Mouse (Mus musculus) heart, embryonic 11.5 days (tissue): ENCODE measurements around the gene Hsd17b12. TPM values are rescaled to one million over a fixed set of nuclear protein-coding genes. Genes with fewer than 3 reads are reported as not detected.

Experiments used
- ATAC-seq: fragments of 200-750 bp; cut with Nextera tagmentation; replicated peaks from 2 replicates; pipeline ENCODE4 v1.8.0; 2017; ENCODE audit warnings: moderate library complexity; ENCODE audit not compliant: insufficient number of reproducible peaks, low FRiP score, low TSS enrichment
- H3K27ac ChIP-seq: fragments of 300-500 bp; sonication (generic); 2 replicates; pipeline ENCODE4 v1.5.1; 2014; ENCODE audit warnings: mild to moderate bottlenecking, low read depth, low read length
- H3K27me3 ChIP-seq: fragments of 300-500 bp; sonication (generic); 2 replicates; pipeline ENCODE4 v1.6.1; 2014; ENCODE audit warnings: mild to moderate bottlenecking, low read length, mixed read lengths; ENCODE audit not compliant: control insufficient read depth, insufficient read depth
- H3K36me3 ChIP-seq: fragments of 300-500 bp; sonication (generic); 2 replicates; pipeline ENCODE4 v1.6.1; 2014; ENCODE audit warnings: mild to moderate bottlenecking, low read length, moderate library complexity, mixed read lengths; ENCODE audit not compliant: control insufficient read depth, insufficient read depth
- H3K4me1 ChIP-seq: fragments of 300-500 bp; sonication (generic); 2 replicates; pipeline ENCODE4 v1.6.1; 2014; ENCODE audit warnings: low read length; ENCODE audit not compliant: control insufficient read depth, insufficient read depth
- H3K4me2 ChIP-seq: fragments of 300-500 bp; sonication (generic); 2 replicates; pipeline ENCODE4 v1.6.1; 2014; ENCODE audit warnings: mild to moderate bottlenecking, moderate library complexity
- H3K4me3 ChIP-seq: fragments of 300-500 bp; sonication (generic); 2 replicates; pipeline ENCODE4 v1.5.1; 2014; ENCODE audit warnings: low read depth, low read length
- H3K9ac ChIP-seq: fragments of 300-500 bp; sonication (generic); 2 replicates; pipeline ENCODE4 v1.6.1; 2014; ENCODE audit warnings: mild to moderate bottlenecking, low read depth, low read length, moderate library complexity
- H3K9me3 ChIP-seq: fragments of 300-500 bp; sonication (generic); replicated peaks from 2 replicates; pipeline ENCODE4 v1.6.1; 2016; ENCODE audit warnings: low read length; ENCODE audit not compliant: control insufficient read depth
- WGBS: fragments of 180-500 bp; shearing (Covaris S2); extraction: QIAGEN DNeasy Blood & Tissue Kit; methylation state at CpG from one replicate; pipeline ENCODE4 v1.1.7; 2014; ENCODE audit not compliant: insufficient replicate concordance; 5-methylcytosine and 5-hydroxymethylcytosine counted together
- polyA plus RNA-seq: library from polyadenylated mRNA; unstranded; fragments of >200 nt; fragmentation: Nextera tagmentation; extraction: Ambion mirVana; gene quantifications from 2 replicates; pipeline ENCODE4 v1.2.1, GENCODE M21; 2014

Gene Hsd17b12
- polyA plus RNA-seq, 1 experiment from 2014 or later = 89.1 TPM

GRCm38 (mm10) chr2:94163207-94163606, 5.4 kb upstream of the Hsd17b12 start:
- Histone ChIP-seq H3K27ac (no peak overlapping the region), H3K36me3 (no peaks in the 10 kb centered on the region), H3K9me3 (no peaks in the 10 kb centered on the region), H3K27me3 (no peaks in the 10 kb centered on the region), H3K4me3 (no peak overlapping the region), H3K4me2 (no peak overlapping the region), H3K9ac (no peak overlapping the region), H3K4me1 (no peaks in the 10 kb centered on the region)
- 61% methylated on average over 2 of the region's 2 CpGs for WGBS
- no peak for ATAC-seq

DNA sequence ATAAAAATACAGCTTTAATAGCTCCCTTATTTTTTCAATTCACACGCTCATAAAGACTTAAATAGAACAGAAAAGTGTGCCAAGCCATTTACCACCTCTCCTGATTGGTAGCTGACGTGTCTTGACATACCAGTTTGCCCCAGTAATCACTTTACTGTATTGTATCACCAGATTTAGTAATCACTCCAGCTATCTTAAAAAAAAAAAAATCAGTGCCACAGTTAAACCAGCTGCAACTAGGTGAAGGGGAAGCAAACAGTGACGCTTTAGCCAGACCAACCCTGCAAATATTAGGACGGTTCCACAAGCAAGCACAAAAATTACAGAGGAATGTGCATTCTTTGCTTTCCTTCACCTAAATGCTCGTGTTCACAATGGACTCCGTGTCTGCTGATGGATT, 4.4 kb upstream of the Hsd17b12 start:
- Histone ChIP-seq H3K4me1 (no peaks in the 10 kb centered on the region), H3K9me3 (no peaks in the 10 kb centered on the region), H3K27me3 (no peaks in the 10 kb centered on the region), H3K27ac (no peak overlapping the region), H3K4me3 (no peak overlapping the region), H3K4me2 (no peak overlapping the region), H3K36me3 (no peaks in the 10 kb centered on the region), H3K9ac (no peak overlapping the region)
- WGBS = 61% methylated on average over 6 of the region's 6 CpGs
- ATAC-seq = no peak

DNA sequence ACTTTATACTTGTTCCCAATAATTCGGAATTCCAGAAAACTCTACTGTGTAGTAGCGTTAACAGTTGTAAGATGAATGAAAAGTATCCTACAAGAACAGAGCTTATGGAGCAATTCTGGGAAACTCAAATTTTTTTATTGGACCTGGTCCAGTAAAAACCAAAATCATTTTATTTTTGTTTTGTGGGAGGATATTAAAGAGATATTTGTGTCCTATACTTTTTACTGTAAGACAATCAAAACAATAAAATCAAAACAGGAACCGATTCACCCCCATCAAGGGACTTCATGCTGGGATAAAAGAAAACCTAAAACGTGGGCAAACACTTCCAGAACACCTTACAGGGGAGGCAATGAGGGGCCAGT, 738 bp upstream of the Hsd17b12 start:
- no peaks in the 10 kb centered on the region for H3K36me3 ChIP-seq
- H3K27me3 ChIP-seq = no peaks in the 10 kb centered on the region
- H3K4me2 ChIP-seq = peak overlapping the region; percentile 67
- no peaks in the 10 kb centered on the region for H3K9me3 ChIP-seq
- peaks cover 13% of the 10 kb centered on the region for H3K4me1 ChIP-seq
- WGBS = 19% methylated on average over 4 of the region's 4 CpGs
- H3K9ac ChIP-seq = peak overlapping the region; percentile 73; the same call in 1 of the 2 replicates
- ATAC-seq = no peak
- H3K27ac ChIP-seq = peak overlapping the region; percentile 51; the same call in 1 of the 2 replicates
- peak overlapping the region; percentile 49 for H3K4me3 ChIP-seq

- Histone ChIP-seq H3K9ac (peak overlapping the region; percentile 93), H3K27me3 (no peaks in the 10 kb centered on the region), H3K27ac (peak overlapping the region; percentile 93), H3K4me1 (peaks cover 28% of the 10 kb centered on the region), H3K4me3 (peak overlapping the region; percentile 91), H3K4me2 (peak overlapping the region; percentile 81), H3K9me3 (no peaks in the 10 kb centered on the region), H3K36me3 (no peaks in the 10 kb centered on the region)
- ATAC-seq = no peak
- WGBS = 2% methylated on average over 10 of the region's 10 CpGs
Measured at GRCm38 (mm10) chr2:94157051-94157450, 713 bp downstream of the Hsd17b12 start.

GRCm38 (mm10) chr2:94145146-94145542, 12.6 kb downstream of the Hsd17b12 start:
- no peak overlapping the region for H3K4me2 ChIP-seq
- H3K27me3 ChIP-seq = no peaks in the 10 kb centered on the region
- H3K9ac ChIP-seq = no peak overlapping the region
- WGBS = 53% methylated on average over 2 of the region's 2 CpGs
- no peak overlapping the region for H3K4me3 ChIP-seq
- H3K36me3 ChIP-seq = no peaks in the 10 kb centered on the region
- peaks cover 11% of the 10 kb centered on the region for H3K4me1 ChIP-seq
- no peak overlapping the region for H3K27ac ChIP-seq
- ATAC-seq = no peak
- no peaks in the 10 kb centered on the region for H3K9me3 ChIP-seq

DNA sequence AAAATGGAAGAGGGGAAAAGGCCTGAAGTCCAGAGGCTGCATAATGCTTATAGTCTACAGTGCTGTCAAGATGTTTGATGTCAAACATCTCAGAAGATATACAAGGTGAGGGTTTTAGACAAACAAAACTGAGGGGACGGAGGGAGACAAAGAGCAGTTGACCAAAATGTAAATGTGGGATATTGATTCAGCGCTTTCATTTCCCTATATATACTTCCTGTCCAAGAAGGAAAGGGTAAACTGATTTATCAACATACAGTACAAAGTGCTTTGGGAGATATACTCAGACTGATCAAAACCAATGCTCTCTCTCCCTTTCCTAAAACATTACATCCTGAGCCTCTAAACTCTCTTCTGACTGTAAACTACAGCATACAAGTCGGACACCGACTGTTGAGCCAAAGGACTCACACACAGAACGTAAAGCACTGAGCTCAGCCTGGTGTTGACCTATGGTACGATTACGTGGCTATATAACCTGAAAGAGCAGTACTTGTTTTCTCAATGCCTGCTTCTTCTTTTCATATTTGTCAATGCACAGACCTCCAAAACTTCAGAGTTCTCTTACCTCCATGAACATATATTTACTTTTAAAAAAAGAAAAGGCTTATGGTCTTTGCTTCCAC, 13.1 kb downstream of the Hsd17b12 start:
- Histone ChIP-seq H3K27ac (no peak overlapping the region), H3K4me2 (no peak overlapping the region), H3K9ac (no peak overlapping the region), H3K36me3 (no peaks in the 10 kb centered on the region), H3K27me3 (no peaks in the 10 kb centered on the region), H3K4me1 (peaks cover 11% of the 10 kb centered on the region), H3K4me3 (no peak overlapping the region), H3K9me3 (no peaks in the 10 kb centered on the region)
- no peak for ATAC-seq
- 92% methylated on average over 7 of the region's 7 CpGs for WGBS

GRCm38 (mm10) chr2:94141293-94141692, 16.5 kb downstream of the Hsd17b12 start:
- no peak for ATAC-seq
- no peak overlapping the region for H3K9ac ChIP-seq
- no peaks in the 10 kb centered on the region for H3K27me3 ChIP-seq
- WGBS = 63% methylated on average over 3 of the region's 3 CpGs
- no peaks in the 10 kb centered on the region for H3K36me3 ChIP-seq
- H3K4me3 ChIP-seq = no peak overlapping the region
- no peaks in the 10 kb centered on the region for H3K9me3 ChIP-seq
- peaks cover 7% of the 10 kb centered on the region; the same call in 1 of the 2 replicates for H3K4me1 ChIP-seq
- H3K4me2 ChIP-seq = no peak overlapping the region
- no peak overlapping the region for H3K27ac ChIP-seq

DNA sequence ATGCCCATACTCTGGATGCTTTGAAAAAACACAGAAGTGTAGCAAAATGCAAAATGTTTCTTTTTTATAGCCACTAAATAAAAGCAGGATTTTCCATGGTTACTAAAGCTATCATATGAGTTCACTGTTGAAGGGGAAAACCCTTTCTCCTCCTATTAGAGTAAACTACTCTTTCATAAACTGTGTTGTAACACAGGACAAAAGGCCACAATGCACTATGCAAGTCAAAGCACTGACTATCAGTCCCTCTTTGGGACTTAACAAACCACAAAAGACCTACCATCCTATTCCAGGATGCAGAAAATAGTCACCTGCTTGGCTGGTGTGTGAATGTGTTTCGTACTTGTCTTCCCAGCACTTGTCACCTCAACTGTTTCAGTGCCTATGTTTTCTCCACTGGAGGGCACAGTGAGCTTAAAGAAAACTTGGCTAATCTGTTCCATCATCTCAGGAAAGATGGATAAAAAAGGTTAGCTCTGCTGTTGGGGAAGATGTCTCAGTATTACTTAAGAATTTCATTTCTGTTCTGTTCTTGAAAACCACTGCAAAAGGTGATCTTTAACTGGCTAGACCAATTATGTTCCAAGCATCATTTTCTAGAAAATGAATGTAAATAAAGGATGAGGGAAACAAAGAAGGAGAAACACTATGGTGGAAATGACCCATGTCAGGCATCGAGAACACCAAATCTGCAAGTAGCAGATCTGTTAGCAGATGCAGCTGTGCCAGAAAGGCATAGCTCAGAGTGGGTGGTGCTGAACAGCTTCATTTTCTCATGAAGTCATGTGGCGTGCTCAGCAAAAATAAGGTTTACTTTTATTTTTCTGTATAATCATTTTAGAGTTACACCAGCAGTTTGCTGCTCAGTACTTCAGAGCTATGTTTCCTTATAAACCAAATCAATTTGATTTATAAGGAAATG, 19.0 kb downstream of the Hsd17b12 start:
- Histone ChIP-seq H3K4me3 (no peak overlapping the region), H3K4me1 (no peaks in the 10 kb centered on the region), H3K4me2 (no peak overlapping the region), H3K27ac (no peak overlapping the region), H3K9ac (no peak overlapping the region), H3K36me3 (no peaks in the 10 kb centered on the region), H3K9me3 (no peaks in the 10 kb centered on the region), H3K27me3 (no peaks in the 10 kb centered on the region)
- ATAC-seq = no peak
- 81% methylated on average over 3 of the region's 3 CpGs for WGBS
